Mouse (Mus musculus) heart, embryonic 14.5 days (tissue): ENCODE data around the gene Zfp781. TPM values are rescaled to one million over a fixed set of nuclear protein-coding genes. Genes with fewer than 3 reads are reported as not detected.
"Not testable (repeated sequence)": the region's sequence is repeated elsewhere in the genome, so short reads cannot be mapped to it uniquely, and the experiment has no call there.

Experiments used
- ATAC-seq: fragments of 200-750 bp; cut with Nextera tagmentation; 2 replicates; pipeline ENCODE4 v1.8.0; 2017; ENCODE audit warnings: low read depth, moderate TSS enrichment; ENCODE audit not compliant: insufficient number of reproducible peaks, insufficient read depth, low FRiP score
- H3K27ac ChIP-seq, 2 experiments: fragments of 200-500 bp in 1 of 2; fragments of 300-500 bp in 1 of 2; sonication (generic) in 1 of 2; replicated peaks in 1 of 2; 2 replicates each; pipeline ENCODE4 v1.5.1; 2012 to 2014; ENCODE audit warnings: low read depth in 2 of 2, low read length in 2 of 2, control low read depth in 1 of 2, mild to moderate bottlenecking in 1 of 2, mixed read lengths in 1 of 2; ENCODE audit not compliant: control insufficient read depth in 1 of 2, insufficient read depth in 1 of 2
- H3K27me3 ChIP-seq: fragments of 300-500 bp; sonication (generic); 2 replicates; pipeline ENCODE4 v1.6.1; 2014; ENCODE audit warnings: mild to moderate bottlenecking, low read length, control low read depth; ENCODE audit not compliant: control insufficient read depth, insufficient read depth
- H3K36me3 ChIP-seq: fragments of 300-500 bp; sonication (generic); 2 replicates; pipeline ENCODE4 v1.6.1; 2014; ENCODE audit warnings: mild to moderate bottlenecking, control low read depth, low read length, mixed read lengths; ENCODE audit not compliant: control insufficient read depth, insufficient read depth
- H3K4me1 ChIP-seq, 2 experiments: fragments of 200-500 bp in 1 of 2; fragments of 300-500 bp in 1 of 2; sonication (generic) in 1 of 2; 2 replicates each; pipeline ENCODE4 v1.6.1; 2012 to 2014; ENCODE audit warnings: low read length in 2 of 2, control low read depth in 1 of 2, mixed read lengths in 1 of 2; ENCODE audit not compliant: control insufficient read depth in 2 of 2, insufficient read depth in 2 of 2
- H3K4me2 ChIP-seq: fragments of 300-500 bp; sonication (generic); 2 replicates; pipeline ENCODE4 v1.6.1; 2014; ENCODE audit warnings: mild to moderate bottlenecking, low read length
- H3K4me3 ChIP-seq, 2 experiments: fragments of 200-500 bp in 1 of 2; fragments of 300-500 bp in 1 of 2; sonication (generic) in 1 of 2; 2 replicates each; pipeline ENCODE4 v1.5.1; 2012 to 2014; ENCODE audit warnings: low read length in 2 of 2, mild to moderate bottlenecking in 2 of 2, control low read depth in 1 of 2, low read depth in 1 of 2, moderate library complexity in 1 of 2; ENCODE audit not compliant: control insufficient read depth in 1 of 2, insufficient read depth in 1 of 2
- H3K9ac ChIP-seq: fragments of 300-500 bp; sonication (generic); 2 replicates; pipeline ENCODE4 v1.6.1; 2014; ENCODE audit warnings: mild to moderate bottlenecking, low read length
- H3K9me3 ChIP-seq: fragments of 300-500 bp; sonication (generic); 2 replicates; pipeline ENCODE4 v1.6.1; 2016; ENCODE audit warnings: low read length, control low read depth; ENCODE audit not compliant: control insufficient read depth
- WGBS: fragments of 180-500 bp; shearing (Covaris S2); extraction: QIAGEN DNeasy Blood & Tissue Kit; methylation state at CpG from one replicate; pipeline ENCODE4 v1.1.7; 2014; 5-methylcytosine and 5-hydroxymethylcytosine counted together
- polyA plus RNA-seq: library from polyadenylated mRNA; unstranded; fragments of >200 nt; fragmentation: Nextera tagmentation; extraction: Ambion mirVana; gene quantifications from 2 replicates; pipeline ENCODE4 v1.2.1, GENCODE M21; 2014

Gene Zfp781
- polyA plus RNA-seq: 2.6 and 2.7 TPM in 2 replicates

DNA sequence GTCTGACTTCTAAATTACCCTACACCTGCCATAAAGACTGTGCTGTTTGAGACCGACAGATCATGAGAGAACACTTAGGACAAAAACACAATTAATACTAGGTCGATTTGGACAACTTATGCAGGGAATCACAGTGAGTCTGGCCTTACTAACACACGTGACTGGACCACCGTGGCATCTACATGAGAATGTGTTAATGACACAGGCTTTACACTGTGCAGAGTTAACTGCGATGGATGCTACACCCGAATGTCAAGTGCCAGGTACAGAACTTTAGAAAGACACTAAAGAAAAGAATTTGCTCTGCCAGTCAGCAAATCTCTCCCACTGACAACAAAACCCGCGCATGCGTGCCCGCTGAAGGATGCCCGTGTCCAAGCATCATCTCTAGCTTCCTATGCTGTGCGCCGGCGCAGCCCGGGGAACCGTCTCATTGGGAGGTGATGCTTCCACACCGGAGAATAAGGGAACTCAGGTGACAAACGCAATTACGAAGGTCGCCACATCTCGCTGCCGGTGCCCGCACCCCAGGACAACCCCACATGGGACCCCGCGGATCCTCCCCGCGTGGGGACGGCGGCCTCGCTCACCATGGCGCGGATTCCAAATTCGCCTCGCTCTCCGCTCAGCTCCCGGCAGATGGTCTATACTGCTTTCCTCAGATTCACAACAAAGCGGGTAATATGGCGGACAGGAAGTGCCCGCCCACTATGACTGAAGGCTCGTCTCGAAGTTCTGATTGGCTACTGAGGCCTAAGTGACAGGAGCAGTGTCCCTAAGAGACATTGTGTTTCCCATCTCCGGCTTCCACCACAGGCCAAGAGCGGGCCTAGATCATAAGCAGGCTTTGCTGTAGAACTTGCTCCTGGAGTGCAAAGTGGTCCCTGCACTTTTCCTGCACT is at the start of gene Zfp781:
Gene Zfp781, minus strand, starts transcription at position 639 of the 902 bp plus-strand sequence.
- H3K27ac ChIP-seq, H3K9me3 ChIP-seq, H3K27me3 ChIP-seq, H3K9ac ChIP-seq, H3K36me3 ChIP-seq, H3K4me3 ChIP-seq, H3K4me1 ChIP-seq, H3K4me2 ChIP-seq: not testable (repeated sequence)
- peak; percentile 80; the same call in 1 of the 2 replicates for ATAC-seq
- WGBS: no CpG with 5 or more reads among the region's 43 CpGs

- no CpG with 5 or more reads among the region's 44 CpGs for WGBS
- not testable (repeated sequence) for H3K36me3 ChIP-seq, H3K27ac ChIP-seq, ATAC-seq, H3K9me3 ChIP-seq, H3K4me3 ChIP-seq, H3K27me3 ChIP-seq, H3K9ac ChIP-seq, H3K4me2 ChIP-seq, H3K4me1 ChIP-seq
Measured at GRCm38 (mm10) chr10:81978365-81979003, 48.2 kb upstream of the Zfp781 start.

- ATAC-seq, H3K9ac ChIP-seq, H3K4me3 ChIP-seq, H3K27ac ChIP-seq, H3K27me3 ChIP-seq, H3K36me3 ChIP-seq, H3K4me1 ChIP-seq, H3K9me3 ChIP-seq, H3K4me2 ChIP-seq: not testable (repeated sequence)
- WGBS: no CpG with 5 or more reads among the region's 3 CpGs
Measured at GRCm38 (mm10) chr10:81930744-81931118, 451 bp upstream of the Zfp781 start.

DNA sequence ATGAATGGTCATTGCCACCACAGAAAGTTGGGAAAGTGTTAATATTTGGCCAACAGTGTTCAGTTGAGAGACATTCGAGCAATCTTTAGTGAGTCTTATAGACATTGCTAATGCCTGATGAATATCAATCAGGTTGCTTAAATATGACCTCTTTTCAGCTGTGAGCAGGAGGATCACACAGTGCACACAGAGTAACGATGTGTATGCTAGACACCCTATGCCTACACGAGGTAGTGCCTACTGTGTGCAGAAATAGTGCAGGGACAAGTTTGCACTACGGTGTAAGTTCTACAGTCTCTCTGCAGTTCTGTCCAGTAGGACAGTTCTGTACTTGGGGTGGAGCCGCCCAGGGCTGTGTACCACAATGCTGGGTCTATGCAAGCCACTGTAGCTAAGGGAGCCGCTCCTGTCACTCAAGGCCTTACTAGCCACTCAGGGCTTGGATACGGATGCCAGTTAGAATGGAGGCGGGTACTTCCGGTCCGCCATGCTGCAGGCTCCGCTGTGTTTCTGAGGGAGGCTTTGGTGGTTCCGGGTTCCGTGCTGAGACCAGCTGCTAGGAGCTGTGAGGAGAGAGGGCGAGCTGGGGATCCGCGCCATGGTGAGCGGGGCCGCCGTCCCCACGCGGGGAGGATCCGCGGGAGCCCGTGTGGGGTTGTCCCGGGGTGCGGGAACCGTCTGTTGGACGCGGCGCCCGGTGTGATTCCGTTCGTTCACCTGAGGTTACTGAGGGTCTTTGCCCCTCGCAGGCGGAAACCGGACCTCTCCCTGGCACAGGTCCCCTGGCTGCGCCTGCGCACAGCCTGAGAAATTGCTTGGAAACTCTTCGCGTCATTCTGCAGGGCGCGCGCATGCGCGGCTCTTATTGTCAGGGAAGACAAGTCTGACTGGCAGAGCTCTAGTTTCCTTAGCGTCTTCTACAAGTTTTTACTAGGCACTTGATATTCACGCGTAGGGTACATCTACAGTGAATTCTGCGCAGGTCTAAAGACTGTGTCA is 66.6 kb downstream of the Zfp781 start, which contains the start of gene Gm32687:
Gene Gm32687, plus strand, starts transcription at position 526 of the 999 bp plus-strand sequence.
- WGBS: 46% methylated on average over 3 of the region's 49 CpGs
- H3K9me3 ChIP-seq, H3K36me3 ChIP-seq, H3K4me1 ChIP-seq, H3K9ac ChIP-seq, H3K4me3 ChIP-seq, H3K27me3 ChIP-seq, H3K4me2 ChIP-seq, H3K27ac ChIP-seq: not testable (repeated sequence)
- peak; percentile 98 for ATAC-seq

Other genes starting within 250 kb of the Zfp781 start
- gene Zfp433, start 225.7 kb downstream of the Zfp781 start, polyA plus RNA-seq: 12.4 and 12.7 TPM in 2 replicates
- 4.7 and 4.9 TPM in 2 replicates for gene Gm3055, start 159.3 kb downstream of the Zfp781 start, polyA plus RNA-seq
- gene Gm4767, start 118.3 kb downstream of the Zfp781 start, polyA plus RNA-seq: 2.1 and 2.4 TPM in 2 replicates
- 6.4 and 7.6 TPM in 2 replicates for gene Gm32687, start 66.5 kb downstream of the Zfp781 start, polyA plus RNA-seq
- 10.5 and 12.4 TPM in 2 replicates for gene Zfp873, start 117.6 kb upstream of the Zfp781 start, polyA plus RNA-seq
- 3.1 and 4.0 TPM in 2 replicates for gene BC024063, start 152.9 kb upstream of the Zfp781 start, polyA plus RNA-seq
- gene AU041133, start 197.5 kb upstream of the Zfp781 start, polyA plus RNA-seq: 5.5 and 5.6 TPM in 2 replicates